Mouse (Mus musculus) kidney, embryonic 15.5 days (tissue): ENCODE results near the gene Ttll7. TPM values are rescaled to one million over a fixed set of nuclear protein-coding genes. Genes with fewer than 3 reads are reported as not detected.

Experiments
- ATAC-seq: fragments of 200-750 bp; cut with Nextera tagmentation; replicated peaks from 2 replicates; pipeline ENCODE4 v1.8.0; 2017; ENCODE audit warnings: moderate TSS enrichment; ENCODE audit not compliant: low FRiP score
- H3K27ac ChIP-seq: fragments of 300-500 bp; sonication (generic); 2 replicates; pipeline ENCODE4 v1.5.1; 2015; ENCODE audit warnings: mild to moderate bottlenecking, inconsistent platforms
- H3K27me3 ChIP-seq: fragments of 300-500 bp; sonication (generic); 2 replicates; pipeline ENCODE4 v1.6.1; 2015; ENCODE audit warnings: inconsistent platforms
- H3K36me3 ChIP-seq: fragments of 300-500 bp; sonication (generic); 2 replicates; pipeline ENCODE4 v1.6.1; 2015; ENCODE audit warnings: inconsistent platforms
- H3K4me1 ChIP-seq: fragments of 300-500 bp; sonication (generic); 2 replicates; pipeline ENCODE4 v1.6.1; 2015; ENCODE audit warnings: inconsistent platforms
- H3K4me2 ChIP-seq: fragments of 300-500 bp; sonication (generic); 2 replicates; pipeline ENCODE4 v1.6.1; 2015; ENCODE audit warnings: moderate library complexity, mild to moderate bottlenecking, inconsistent platforms
- H3K4me3 ChIP-seq: fragments of 300-500 bp; sonication (generic); replicated peaks from 2 replicates; pipeline ENCODE4 v1.5.1; 2015; ENCODE audit warnings: mild to moderate bottlenecking, inconsistent platforms
- H3K9ac ChIP-seq: fragments of 300-500 bp; sonication (generic); 2 replicates; pipeline ENCODE4 v1.6.1; 2015; ENCODE audit warnings: mild to moderate bottlenecking, inconsistent platforms
- H3K9me3 ChIP-seq: fragments of 300-500 bp; sonication (generic); replicated peaks from 2 replicates; pipeline ENCODE4 v1.6.1; 2016; ENCODE audit warnings: inconsistent platforms
- WGBS: fragments of 180-500 bp; shearing (Covaris S2); methylation state at CpG from one replicate; pipeline ENCODE4 v1.1.7; 2015; ENCODE audit warnings: mixed read lengths; 5-methylcytosine and 5-hydroxymethylcytosine counted together
- polyA plus RNA-seq: library from polyadenylated mRNA; unstranded; fragments of >200 nt; fragmentation: Nextera tagmentation; extraction: Ambion mirVana; gene quantifications from 2 replicates; pipeline ENCODE4 v1.2.1, GENCODE M21; 2015

Gene Ttll7
- polyA plus RNA-seq, 1 experiment from 2014 or later = 1.8 TPM

DNA sequence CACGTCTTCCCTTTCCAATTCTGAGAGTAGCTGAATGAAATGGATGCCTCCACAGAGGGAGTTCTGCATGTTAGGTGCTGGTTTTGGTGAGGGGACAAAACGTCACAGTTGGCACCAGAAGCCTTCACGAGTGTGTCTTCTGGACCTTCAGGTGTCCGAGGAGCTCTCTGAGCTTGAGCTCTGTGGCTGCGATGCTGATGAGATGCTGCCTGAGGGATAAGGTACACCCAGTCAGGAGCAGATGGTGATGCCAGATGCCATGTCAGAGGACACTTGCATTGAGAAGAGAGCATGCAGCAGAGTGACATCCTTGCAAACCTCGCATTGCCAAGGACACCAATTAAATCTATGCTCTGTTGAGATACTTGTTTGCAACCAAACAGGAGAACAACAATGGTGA, 164.3 kb downstream of the Ttll7 start:
- Histone ChIP-seq H3K4me3 (no peak overlapping the region), H3K9me3 (no peaks in the 10 kb centered on the region), H3K27me3 (no peaks in the 10 kb centered on the region), H3K4me2 (no peak overlapping the region), H3K9ac (no peak overlapping the region), H3K27ac (no peak overlapping the region), H3K4me1 (no peaks in the 10 kb centered on the region), H3K36me3 (no peaks in the 10 kb centered on the region)
- ATAC-seq = no peak
- WGBS = 87% methylated on average over 6 of the region's 6 CpGs

DNA sequence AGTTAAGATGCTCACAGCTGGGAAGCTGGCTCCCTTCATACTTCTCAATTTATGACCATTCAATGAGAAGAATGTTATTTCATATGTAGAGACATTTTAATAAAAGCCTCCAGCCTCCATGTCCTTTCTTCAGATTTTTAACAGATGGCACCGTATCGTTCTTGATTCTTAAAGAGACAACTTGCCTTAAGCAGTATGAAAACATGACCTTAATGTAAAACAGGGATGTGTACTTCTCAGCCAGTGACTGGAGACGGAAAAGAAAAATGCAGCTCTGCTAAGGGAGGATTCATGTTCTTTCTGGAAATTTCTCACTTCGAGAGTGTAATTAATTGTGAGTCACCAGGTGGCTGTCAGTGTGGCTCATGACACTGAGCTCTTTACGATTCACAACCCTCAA, 167.3 kb downstream of the Ttll7 start:
- Histone ChIP-seq H3K9me3 (no peaks in the 10 kb centered on the region), H3K4me2 (no peak overlapping the region), H3K4me1 (no peaks in the 10 kb centered on the region), H3K9ac (no peak overlapping the region), H3K4me3 (no peak overlapping the region), H3K27me3 (no peaks in the 10 kb centered on the region), H3K27ac (no peak overlapping the region), H3K36me3 (no peaks in the 10 kb centered on the region)
- ATAC-seq = no peak
- 57% methylated on average over 5 of the region's 5 CpGs for WGBS

DNA sequence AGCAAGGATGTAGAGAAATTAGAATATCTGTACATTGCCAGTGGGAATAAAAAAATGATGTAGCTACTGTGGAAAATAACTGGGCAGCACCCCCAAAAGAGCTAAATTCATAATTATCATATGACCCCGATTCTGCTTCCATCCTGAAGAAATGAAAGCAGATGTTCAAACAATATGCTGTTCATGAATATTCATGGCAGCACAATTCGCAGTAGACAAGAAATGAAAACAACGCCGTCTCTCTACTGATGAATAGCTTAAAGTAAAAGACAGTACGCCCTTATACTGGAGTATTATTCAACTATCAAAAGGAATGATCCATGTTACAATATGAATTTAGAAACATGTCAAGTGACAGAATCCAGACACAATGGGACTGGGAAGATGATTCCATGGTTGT, 174.1 kb downstream of the Ttll7 start:
- Histone ChIP-seq H3K27me3 (no peaks in the 10 kb centered on the region), H3K27ac (no peak overlapping the region), H3K9me3 (no peaks in the 10 kb centered on the region), H3K4me3 (no peak overlapping the region), H3K9ac (no peak overlapping the region), H3K4me2 (no peak overlapping the region), H3K36me3 (no peaks in the 10 kb centered on the region), H3K4me1 (peaks cover 10% of the 10 kb centered on the region)
- ATAC-seq = no peak
- 93% methylated on average over 5 of the region's 5 CpGs for WGBS

DNA sequence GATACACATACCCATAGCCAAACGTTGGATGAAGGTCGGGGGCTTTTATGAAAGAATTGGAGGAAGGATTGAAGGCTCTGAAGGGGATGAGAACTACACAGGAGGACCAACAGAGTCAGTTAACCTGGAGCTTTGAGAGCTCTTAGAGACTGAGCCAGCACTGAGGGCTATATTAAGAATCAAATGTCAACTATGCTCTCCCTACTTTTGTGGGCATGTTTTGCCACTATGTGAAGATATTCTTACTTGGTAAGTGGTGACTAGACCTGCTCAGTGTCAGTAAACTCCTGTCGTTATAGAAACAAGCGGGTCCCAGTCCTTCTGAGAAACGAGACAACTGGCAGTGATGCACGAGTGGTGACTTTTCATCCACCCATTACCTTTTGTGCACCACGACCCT, 176.2 kb downstream of the Ttll7 start:
- Histone ChIP-seq H3K36me3 (no peaks in the 10 kb centered on the region), H3K4me1 (peaks cover 10% of the 10 kb centered on the region), H3K27me3 (no peaks in the 10 kb centered on the region), H3K4me2 (no peak overlapping the region), H3K9me3 (no peaks in the 10 kb centered on the region), H3K9ac (no peak overlapping the region), H3K27ac (no peak overlapping the region), H3K4me3 (no peak overlapping the region)
- 90% methylated on average over 7 of the region's 7 CpGs for WGBS
- ATAC-seq = no peak

- WGBS = 67% methylated on average over 11 of the region's 11 CpGs
- 0 out of 2 replicates have a peak, but pooled peaks have one; percentile 38 for ATAC-seq
Measured at GRCm38 (mm10) chr3:147029718-147030117, 177.6 kb downstream of the Ttll7 start.

GRCm38 (mm10) chr3:147030266-147030880, 178.2 kb downstream of the Ttll7 start:
- no peaks in the 10 kb centered on the region for H3K36me3 ChIP-seq
- H3K27me3 ChIP-seq = no peaks in the 10 kb centered on the region
- ATAC-seq = peak; percentile 83
- WGBS = 15% methylated on average over 11 of the region's 11 CpGs
- H3K4me1 ChIP-seq = peaks cover 10% of the 10 kb centered on the region
- peak overlapping the region; percentile 40 for H3K4me2 ChIP-seq
- no peak overlapping the region for H3K4me3 ChIP-seq
- peak overlapping the region; percentile 56 for H3K27ac ChIP-seq
- H3K9me3 ChIP-seq = no peaks in the 10 kb centered on the region
- no peak overlapping the region for H3K9ac ChIP-seq

More at GRCm38 (mm10) chr3:147029718-147030117, 177.6 kb downstream of the Ttll7 start:
- no peaks in the 10 kb centered on the region for H3K27me3 ChIP-seq
- peak overlapping the region; percentile 42; the same call in 1 of the 2 replicates for H3K27ac ChIP-seq
- peaks cover 10% of the 10 kb centered on the region for H3K4me1 ChIP-seq
- no peak overlapping the region for H3K4me3 ChIP-seq
- H3K9me3 ChIP-seq = no peaks in the 10 kb centered on the region
- peak overlapping the region; percentile 40 for H3K4me2 ChIP-seq
- H3K9ac ChIP-seq = no peak overlapping the region
- H3K36me3 ChIP-seq = no peaks in the 10 kb centered on the region

Other genes starting within 250 kb of the Ttll7 start
- gene Dnase2b, start 236.8 kb upstream of the Ttll7 start, polyA plus RNA-seq = 0.08 TPM in 1 of 2 replicates, not detected in the other
- not detected in 2 replicates for gene 4930503B20Rik, start 201.1 kb upstream of the Ttll7 start, polyA plus RNA-seq
- 0.86 and 0.96 TPM in 2 replicates for gene Samd13, start 166.8 kb upstream of the Ttll7 start, polyA plus RNA-seq
- 60.9 and 62.5 TPM in 2 replicates for gene Prkacb, start 39.4 kb upstream of the Ttll7 start, polyA plus RNA-seq